Mouse (Mus musculus) lung, embryonic 16.5 days (tissue): Measurements from ENCODE around the gene Ccnl1. TPM values are rescaled to one million over a fixed set of nuclear protein-coding genes. Genes with fewer than 3 reads are reported as not detected.
A peak's percentile ranks its signal among the peaks of the same experiment; 100 is the strongest.

Source experiments
- ATAC-seq: fragments of 200-750 bp; cut with Nextera tagmentation; 2 replicates; pipeline ENCODE4 v1.8.0; 2017; ENCODE audit warnings: low read depth, mild to moderate bottlenecking, moderate library complexity
- H3K27ac ChIP-seq: fragments of 300-500 bp; sonication (generic); 2 replicates; pipeline ENCODE4 v1.5.1; 2014; ENCODE audit warnings: mild to moderate bottlenecking, control low read depth, low read length
- H3K27me3 ChIP-seq: fragments of 300-500 bp; sonication (generic); 2 replicates; pipeline ENCODE4 v1.6.1; 2014; ENCODE audit warnings: low read depth, low read length, mixed read lengths; ENCODE audit not compliant: control insufficient read depth, insufficient read depth
- H3K36me3 ChIP-seq: fragments of 300-500 bp; sonication (generic); 2 replicates; pipeline ENCODE4 v1.6.1; 2014; ENCODE audit warnings: low read length; ENCODE audit not compliant: control insufficient read depth, insufficient read depth
- H3K4me1 ChIP-seq: fragments of 300-500 bp; sonication (generic); replicated peaks from 2 replicates; pipeline ENCODE4 v1.6.1; 2014; ENCODE audit warnings: low read length, mixed read lengths; ENCODE audit not compliant: control insufficient read depth, insufficient read depth
- H3K4me2 ChIP-seq: fragments of 300-500 bp; sonication (generic); 2 replicates; pipeline ENCODE4 v1.6.1; 2014; ENCODE audit warnings: low read depth, low read length, control low read depth
- H3K4me3 ChIP-seq: fragments of 300-500 bp; sonication (generic); 2 replicates; pipeline ENCODE4 v1.5.1; 2014; ENCODE audit warnings: mild to moderate bottlenecking, low read length, control low read depth
- H3K9ac ChIP-seq: fragments of 300-500 bp; sonication (generic); 2 replicates; pipeline ENCODE4 v1.6.1; 2014; ENCODE audit warnings: low read length, control low read depth
- H3K9me3 ChIP-seq: fragments of 300-500 bp; sonication (generic); 2 replicates; pipeline ENCODE4 v1.6.1; 2016; ENCODE audit warnings: low read length; ENCODE audit not compliant: control insufficient read depth
- WGBS: fragments of 180-500 bp; shearing (Covaris S2); extraction: QIAGEN DNeasy Blood & Tissue Kit; methylation state at CpG from one replicate; pipeline ENCODE4 v1.1.7; 2014; 5-methylcytosine and 5-hydroxymethylcytosine counted together
- polyA plus RNA-seq: library from polyadenylated mRNA; unstranded; fragments of >200 nt; fragmentation: Nextera tagmentation; extraction: Ambion mirVana; gene quantifications from 2 replicates; pipeline ENCODE4 v1.2.1, GENCODE M21; 2015

The Ccnl1 gene
- polyA plus RNA-seq, 1 experiment from 2014 or later, result 114 TPM

- Histone ChIP-seq H3K4me3 (no peak overlapping the region), H3K4me1 (peaks cover 2% of the 10 kb centered on the region; the same call in 1 of the 2 replicates), H3K9ac (no peak overlapping the region), H3K27ac (no peak overlapping the region), H3K27me3 (no peaks in the 10 kb centered on the region), H3K4me2 (no peak overlapping the region), H3K36me3 (no peaks in the 10 kb centered on the region), H3K9me3 (no peaks in the 10 kb centered on the region)
- no peak for ATAC-seq
- 95% methylated on average over 2 of the region's 2 CpGs for WGBS
Measured at GRCm38 (mm10) chr3:65919016-65919415, 39.0 kb downstream of the Ccnl1 start.

GRCm38 (mm10) chr3:65912928-65913327 is 45.1 kb downstream of the Ccnl1 start:
- no peaks in the 10 kb centered on the region; the same call in 1 of the 2 replicates for H3K4me1 ChIP-seq
- H3K4me2 ChIP-seq, result no peak overlapping the region
- WGBS, result 57% methylated on average over 4 of the region's 4 CpGs
- no peaks in the 10 kb centered on the region for H3K27me3 ChIP-seq
- H3K36me3 ChIP-seq, result no peaks in the 10 kb centered on the region
- ATAC-seq, result no peak
- no peak overlapping the region for H3K4me3 ChIP-seq
- H3K27ac ChIP-seq, result no peak overlapping the region
- no peaks in the 10 kb centered on the region for H3K9me3 ChIP-seq
- H3K9ac ChIP-seq, result no peak overlapping the region

GRCm38 (mm10) chr3:65912217-65912616 is 45.8 kb downstream of the Ccnl1 start:
- no peak for ATAC-seq
- Histone ChIP-seq H3K27ac (no peak overlapping the region), H3K36me3 (no peaks in the 10 kb centered on the region), H3K4me3 (no peak overlapping the region), H3K27me3 (no peaks in the 10 kb centered on the region), H3K9ac (no peak overlapping the region), H3K4me1 (no peaks in the 10 kb centered on the region; the same call in 1 of the 2 replicates), H3K4me2 (no peak overlapping the region), H3K9me3 (no peaks in the 10 kb centered on the region)
- 60% methylated on average over 11 of the region's 11 CpGs for WGBS

GRCm38 (mm10) chr3:65911265-65911664 is 46.8 kb downstream of the Ccnl1 start:
- Histone ChIP-seq H3K9ac (no peak overlapping the region), H3K36me3 (no peaks in the 10 kb centered on the region), H3K27ac (no peak overlapping the region), H3K9me3 (no peaks in the 10 kb centered on the region), H3K4me2 (no peak overlapping the region), H3K4me1 (no peaks in the 10 kb centered on the region), H3K27me3 (no peaks in the 10 kb centered on the region), H3K4me3 (no peak overlapping the region)
- ATAC-seq, result no peak
- 79% methylated on average over 3 of the region's 3 CpGs for WGBS

GRCm38 (mm10) chr3:65909454-65909853 is 48.6 kb downstream of the Ccnl1 start:
- H3K4me1 ChIP-seq, result peaks cover 8% of the 10 kb centered on the region
- no peak overlapping the region for H3K4me2 ChIP-seq
- H3K4me3 ChIP-seq, result no peak overlapping the region
- WGBS, result 75% methylated on average over 2 of the region's 2 CpGs
- no peak overlapping the region for H3K27ac ChIP-seq
- H3K27me3 ChIP-seq, result no peaks in the 10 kb centered on the region
- no peaks in the 10 kb centered on the region for H3K36me3 ChIP-seq
- H3K9ac ChIP-seq, result no peak overlapping the region
- no peak for ATAC-seq
- no peaks in the 10 kb centered on the region for H3K9me3 ChIP-seq

GRCm38 (mm10) chr3:65907536-65907935 is 50.5 kb downstream of the Ccnl1 start:
- Histone ChIP-seq H3K4me2 (no peak overlapping the region), H3K4me3 (no peak overlapping the region), H3K9me3 (no peaks in the 10 kb centered on the region), H3K27ac (no peak overlapping the region), H3K9ac (no peak overlapping the region), H3K27me3 (no peaks in the 10 kb centered on the region), H3K36me3 (no peaks in the 10 kb centered on the region), H3K4me1 (peaks cover 9% of the 10 kb centered on the region)
- WGBS, result 92% methylated on average over 4 of the region's 4 CpGs
- no peak for ATAC-seq

- 0 out of 2 replicates have a peak overlapping the region, but pooled peaks have one; percentile 55 for H3K27ac ChIP-seq
- H3K27me3 ChIP-seq, result no peaks in the 10 kb centered on the region
- no peak overlapping the region for H3K9ac ChIP-seq
- H3K4me1 ChIP-seq, result peaks cover 9% of the 10 kb centered on the region
- H3K4me2 ChIP-seq, result no peak overlapping the region
- no peaks in the 10 kb centered on the region for H3K9me3 ChIP-seq
- no peak overlapping the region for H3K4me3 ChIP-seq
- no peaks in the 10 kb centered on the region for H3K36me3 ChIP-seq
- peak; percentile 49 for ATAC-seq
- 14% methylated on average over 7 of the region's 7 CpGs for WGBS
Measured at GRCm38 (mm10) chr3:65905281-65906169, 52.5 kb downstream of the Ccnl1 start.

GRCm38 (mm10) chr3:65904711-65905110 is 53.3 kb downstream of the Ccnl1 start:
- 14% methylated on average over 6 of the region's 6 CpGs for WGBS
- Histone ChIP-seq H3K4me1 (peaks cover 9% of the 10 kb centered on the region), H3K4me2 (no peak overlapping the region), H3K9me3 (no peaks in the 10 kb centered on the region), H3K27me3 (no peaks in the 10 kb centered on the region), H3K4me3 (no peak overlapping the region), H3K27ac (no peak overlapping the region), H3K9ac (no peak overlapping the region), H3K36me3 (no peaks in the 10 kb centered on the region)
- no peak for ATAC-seq

- no peak overlapping the region for H3K4me2 ChIP-seq
- H3K36me3 ChIP-seq, result no peaks in the 10 kb centered on the region
- 10% methylated on average over 4 of the region's 4 CpGs for WGBS
- no peak overlapping the region for H3K4me3 ChIP-seq
- no peak overlapping the region for H3K9ac ChIP-seq
- peaks cover 9% of the 10 kb centered on the region for H3K4me1 ChIP-seq
- ATAC-seq, result no peak
- no peak overlapping the region for H3K27ac ChIP-seq
- no peaks in the 10 kb centered on the region for H3K27me3 ChIP-seq
- H3K9me3 ChIP-seq, result no peaks in the 10 kb centered on the region
Measured at GRCm38 (mm10) chr3:65904106-65904505, 53.9 kb downstream of the Ccnl1 start.
